Mouse (Mus musculus): ENCODE results near the gene Bcor. TPM values are rescaled to one million over a fixed set of nuclear protein-coding genes. Genes with fewer than 3 reads are reported as not detected.
A peak's percentile ranks its signal among the peaks of the same experiment; 100 is the strongest.

The Bcor gene
- polyA plus RNA-seq, 1 experiment = 12.1 TPM

DNA sequence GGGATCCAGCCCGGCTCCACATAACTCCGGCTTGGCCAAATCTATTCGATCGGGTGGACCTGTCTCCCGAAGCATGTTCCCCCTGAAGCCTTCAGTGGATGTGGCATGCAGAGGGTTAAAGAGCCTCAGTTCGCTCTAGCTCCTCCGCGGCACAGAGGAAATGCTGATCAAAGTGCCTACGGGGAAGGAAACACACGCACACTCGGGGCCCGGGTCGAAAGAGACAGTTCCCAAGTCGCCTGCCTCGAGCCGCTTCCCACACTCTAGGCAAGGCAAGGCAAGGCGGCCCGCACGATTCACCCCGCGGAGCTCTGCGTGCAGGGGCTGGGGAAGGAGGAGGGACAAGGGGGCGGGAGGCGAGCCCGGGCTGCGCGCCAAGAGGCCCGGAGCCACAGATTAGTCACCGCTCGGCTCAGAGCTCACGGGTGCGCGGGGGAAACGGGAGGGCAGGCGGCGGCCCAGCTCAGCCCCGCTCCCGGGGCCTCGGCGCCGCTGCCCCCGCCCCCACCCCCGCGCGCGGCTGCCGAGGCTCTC, 69.2 kb downstream of the Bcor start:
- no peaks in the 10 kb centered on the region for H3K79me2 ChIP-seq (ENCODE audit: control insufficient read depth, insufficient read depth)
- peak overlapping the region; percentile 78 for H3K4me2 ChIP-seq (ENCODE audit: low read depth)
- TF ChIP-seq POLR2AphosphoS2 (IDR thresholded peaks at IDR 0.05; ENCODE audit: insufficient read length, low read depth) (no peak), E2F4 (IDR thresholded peaks at IDR 0.05; ENCODE audit: insufficient read depth) (no peak), MYOD1 (IDR thresholded peaks at IDR 0.05; ENCODE audit: control insufficient read depth in 1 of 3, insufficient read length in 2 of 3, low read depth in 2 of 3) (peak in 1 of 3 experiments; percentile 4), POLR2A (IDR thresholded peaks at IDR 0.05; ENCODE audit: insufficient read length, low read depth) (peak; percentile 35), CEBPB (IDR thresholded peaks at IDR 0.05; ENCODE audit: insufficient read depth, poor library complexity, severe bottlenecking) (no peak), MYOG (IDR thresholded peaks at IDR 0.05; ENCODE audit: control insufficient read depth in 1 of 3, insufficient read depth in 1 of 3, insufficient read length in 2 of 3, low read depth in 2 of 3) (no peak), USF1 (IDR thresholded peaks at IDR 0.05; ENCODE audit: low read depth) (no peak), TCF12 (IDR thresholded peaks at IDR 0.05; ENCODE audit: insufficient read depth, poor library complexity, severe bottlenecking) (no peak), SRF (IDR thresholded peaks at IDR 0.05; ENCODE audit: control insufficient read depth, insufficient read length, low read depth) (no peak), TCF3 (IDR thresholded peaks at IDR 0.05; ENCODE audit: insufficient read length, low read depth) (no peak), REST (IDR thresholded peaks at IDR 0.05; ENCODE audit: insufficient read depth, insufficient read length) (no peak)
- no peaks in the 10 kb centered on the region for H3K36me3 ChIP-seq (ENCODE audit: control insufficient read depth, insufficient read depth)
- H3ac ChIP-seq (ENCODE audit: control insufficient read depth, insufficient read length) = peak overlapping the region; percentile 29
- peak overlapping the region; percentile 13 for H3K4me3 ChIP-seq
- H3K27me3 ChIP-seq (ENCODE audit: control insufficient read depth, insufficient read depth, insufficient read length) = no peaks in the 10 kb centered on the region

DNA sequence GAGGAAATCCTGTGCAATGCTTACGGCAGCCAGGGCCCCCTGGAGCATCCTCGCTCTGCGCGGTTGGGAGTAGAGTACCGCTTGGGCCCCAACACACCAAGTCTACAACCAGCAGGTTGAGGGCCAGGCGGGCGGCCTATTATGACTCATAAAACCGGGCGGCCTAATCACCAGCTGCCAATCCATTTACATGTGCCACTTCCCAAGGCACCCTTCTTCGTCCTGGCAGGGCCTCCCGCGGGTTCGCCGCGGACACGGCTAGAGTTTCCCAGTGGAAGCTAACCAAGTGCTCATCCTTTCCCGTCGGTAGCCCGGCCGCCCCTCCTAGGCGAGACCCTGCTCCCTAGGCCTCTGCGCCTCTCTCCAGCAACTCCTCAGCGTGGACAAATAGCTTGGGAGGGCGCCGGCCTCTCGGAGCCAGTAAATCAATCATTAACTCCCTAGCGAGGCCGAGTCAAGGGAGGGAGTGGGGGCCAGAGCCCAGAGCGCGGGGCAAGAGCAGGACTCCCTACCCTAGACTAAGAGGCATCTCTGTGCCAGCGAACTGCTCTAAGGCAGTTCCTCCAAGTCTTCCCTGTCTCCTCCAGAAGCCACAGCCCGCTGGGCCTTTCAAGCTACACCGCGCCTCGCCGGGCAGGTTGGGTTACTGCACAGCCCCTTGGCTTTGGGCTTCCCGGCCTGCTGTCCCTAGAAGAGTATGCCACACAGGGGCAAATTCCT, 69.8 kb downstream of the Bcor start:
- TF ChIP-seq MYOD1 (IDR thresholded peaks at IDR 0.05; ENCODE audit: control insufficient read depth in 1 of 3, insufficient read length in 2 of 3, low read depth in 2 of 3) = peak in 1 of 3 experiments; percentile 46
- no peak for TF ChIP-seq MAX (IDR thresholded peaks at IDR 0.05; ENCODE audit: low read depth)
- TF ChIP-seq MYOG (IDR thresholded peaks at IDR 0.05; ENCODE audit: control insufficient read depth in 1 of 3, insufficient read depth in 1 of 3, insufficient read length in 2 of 3, low read depth in 2 of 3) = peak in 1 of 3 experiments; percentile 47
- Histone ChIP-seq H3K4me2 (ENCODE audit: low read depth) (peak overlapping the region; percentile 78), H3K27me3 (ENCODE audit: control insufficient read depth, insufficient read depth, insufficient read length) (no peaks in the 10 kb centered on the region), H3K79me2 (ENCODE audit: control insufficient read depth, insufficient read depth) (no peaks in the 10 kb centered on the region), H3K4me3 (peak overlapping the region; percentile 13), H3ac (ENCODE audit: control insufficient read depth, insufficient read length) (peak overlapping the region; percentile 29), H3K36me3 (ENCODE audit: control insufficient read depth, insufficient read depth) (no peaks in the 10 kb centered on the region)

DNA sequence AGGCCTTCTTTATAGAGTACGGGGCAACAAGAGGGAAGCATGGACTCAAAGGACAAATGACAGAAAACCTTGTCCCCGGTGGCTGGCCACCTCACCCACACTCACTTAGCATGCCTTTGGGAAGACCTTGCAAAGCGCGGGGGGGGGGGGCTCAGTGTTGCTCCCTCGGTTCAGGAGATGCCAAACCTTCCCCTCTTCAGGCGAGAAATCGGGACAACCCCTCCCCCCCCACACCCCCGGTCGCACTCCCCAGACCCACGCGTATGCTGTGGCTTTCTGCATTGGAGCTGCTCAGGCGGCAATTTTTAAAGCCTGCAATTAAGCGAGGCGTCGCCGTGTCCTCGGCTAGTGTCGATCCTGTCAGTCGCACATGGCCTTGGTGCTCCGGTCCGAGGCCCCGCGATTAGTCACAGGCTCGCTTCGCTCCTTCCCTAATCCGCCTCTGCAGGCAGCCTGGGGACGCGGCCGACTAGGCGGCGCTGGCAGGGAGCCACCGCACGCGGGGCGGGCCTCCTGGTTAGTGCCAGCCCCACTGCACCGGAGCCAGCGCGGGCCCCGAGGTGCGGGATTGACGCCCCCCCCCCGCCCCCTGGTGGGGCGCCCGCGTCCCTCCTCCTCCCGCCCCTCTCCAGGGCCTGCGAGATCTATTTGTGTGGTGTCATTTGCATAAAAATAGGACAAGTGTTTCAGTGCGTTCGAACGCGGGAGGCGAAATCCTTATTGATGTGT, 70.6 kb downstream of the Bcor start:
- H3K79me2 ChIP-seq (ENCODE audit: control insufficient read depth, insufficient read depth) = no peaks in the 10 kb centered on the region
- peak overlapping the region; percentile 78 for H3K4me2 ChIP-seq (ENCODE audit: low read depth)
- H3K4me3 ChIP-seq = no peak overlapping the region
- H3K27me3 ChIP-seq (ENCODE audit: control insufficient read depth, insufficient read depth, insufficient read length) = no peaks in the 10 kb centered on the region
- H3K36me3 ChIP-seq (ENCODE audit: control insufficient read depth, insufficient read depth) = no peaks in the 10 kb centered on the region
- no peak for TF ChIP-seq SRF (IDR thresholded peaks at IDR 0.05; ENCODE audit: control insufficient read depth, insufficient read length, low read depth)
- TF ChIP-seq TCF12 (IDR thresholded peaks at IDR 0.05; ENCODE audit: insufficient read depth, poor library complexity, severe bottlenecking) = no peak
- TF ChIP-seq E2F4 (IDR thresholded peaks at IDR 0.05; ENCODE audit: insufficient read depth) = no peak
- no peak for TF ChIP-seq USF1 (IDR thresholded peaks at IDR 0.05; ENCODE audit: low read depth)
- TF ChIP-seq CEBPB (IDR thresholded peaks at IDR 0.05; ENCODE audit: insufficient read depth, poor library complexity, severe bottlenecking) = no peak
- no peak overlapping the region for H3ac ChIP-seq (ENCODE audit: control insufficient read depth, insufficient read length)

DNA sequence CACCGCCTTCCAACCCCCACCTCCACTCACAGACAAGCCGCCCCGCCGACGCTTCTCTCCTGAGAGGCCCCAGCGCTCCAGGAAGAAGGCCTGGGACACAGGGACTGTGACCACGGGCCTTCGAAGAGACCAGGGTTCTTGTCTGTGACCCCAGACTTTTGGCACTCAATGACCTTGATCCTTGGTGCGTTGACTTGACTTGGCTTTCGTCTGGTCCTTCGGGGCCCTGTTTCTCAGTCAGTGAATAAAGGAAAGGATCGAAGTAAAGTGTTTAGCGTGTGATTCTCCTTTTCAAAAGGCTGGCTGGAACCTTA, 71.2 kb downstream of the Bcor start:
- Histone ChIP-seq H3K4me3 (peak overlapping the region; percentile 28), H3K36me3 (ENCODE audit: control insufficient read depth, insufficient read depth) (no peaks in the 10 kb centered on the region), H3K27me3 (ENCODE audit: control insufficient read depth, insufficient read depth, insufficient read length) (no peaks in the 10 kb centered on the region), H3K4me2 (ENCODE audit: low read depth) (peak overlapping the region; percentile 77), H3ac (ENCODE audit: control insufficient read depth, insufficient read length) (peak overlapping the region; percentile 31), H3K79me2 (ENCODE audit: control insufficient read depth, insufficient read depth) (no peaks in the 10 kb centered on the region)
- TF ChIP-seq CEBPB (IDR thresholded peaks at IDR 0.05; ENCODE audit: insufficient read depth, poor library complexity, severe bottlenecking) (no peak), USF1 (IDR thresholded peaks at IDR 0.05; ENCODE audit: low read depth) (no peak), REST (IDR thresholded peaks at IDR 0.05; ENCODE audit: insufficient read depth, insufficient read length) (no peak), MAX (IDR thresholded peaks at IDR 0.05; ENCODE audit: low read depth) (no peak), SRF (IDR thresholded peaks at IDR 0.05; ENCODE audit: control insufficient read depth, insufficient read length, low read depth) (no peak), POLR2AphosphoS2 (IDR thresholded peaks at IDR 0.05; ENCODE audit: insufficient read length, low read depth) (no peak), MYOG (IDR thresholded peaks at IDR 0.05; ENCODE audit: control insufficient read depth in 1 of 3, insufficient read depth in 1 of 3, insufficient read length in 2 of 3, low read depth in 2 of 3) (no peak), POLR2A (IDR thresholded peaks at IDR 0.05; ENCODE audit: insufficient read length, low read depth) (no peak), TCF3 (IDR thresholded peaks at IDR 0.05; ENCODE audit: insufficient read length, low read depth) (no peak), MYOD1 (IDR thresholded peaks at IDR 0.05; ENCODE audit: control insufficient read depth in 1 of 3, insufficient read length in 2 of 3, low read depth in 2 of 3) (no peak), TCF12 (IDR thresholded peaks at IDR 0.05; ENCODE audit: insufficient read depth, poor library complexity, severe bottlenecking) (no peak), E2F4 (IDR thresholded peaks at IDR 0.05; ENCODE audit: insufficient read depth) (no peak)

Data from myocyte (in vitro differentiated cells).